Mouse (Mus musculus) T-helper 2 cell (primary cell): Measurements from ENCODE around the gene Tekt3.

Experiments
- in situ Hi-C: fragments of 300-600 bp; cut with MboI, MseI; formaldehyde crosslinking; loops from one replicate; pipeline ENCODE4 v1.15.1; 2025; ENCODE audit warnings: high pct_unique_total_duplicates

Tekt3 gene

GRCm38 (mm10) chr11:63059911-63060310 is 1.5 kb upstream of the Tekt3 start:
- in situ Hi-C loops: no loop called here

- in situ Hi-C loops: no loop called here
Observed at GRCm38 (mm10) chr11:63066526-63066925, 5.1 kb downstream of the Tekt3 start.

- in situ Hi-C loops: no loop called here
Observed at GRCm38 (mm10) chr11:63070081-63070480, 8.6 kb downstream of the Tekt3 start.

- in situ Hi-C loops: no loop called here
Observed at GRCm38 (mm10) chr11:63084536-63084935, 23.1 kb downstream of the Tekt3 start.

GRCm38 (mm10) chr11:63088672-63089071 is 27.2 kb downstream of the Tekt3 start:
- in situ Hi-C loops: no loop called here

GRCm38 (mm10) chr11:63090210-63090609 is 28.8 kb downstream of the Tekt3 start:
- in situ Hi-C loops: no loop called here

- in situ Hi-C loops: no loop called here
Observed at GRCm38 (mm10) chr11:63090986-63091385, 29.5 kb downstream of the Tekt3 start.

- in situ Hi-C loops: no loop called here
Observed at GRCm38 (mm10) chr11:63092271-63092670, 30.8 kb downstream of the Tekt3 start.

- in situ Hi-C loops: no loop called here
Observed at GRCm38 (mm10) chr11:63093601-63094000, 32.1 kb downstream of the Tekt3 start.

GRCm38 (mm10) chr11:63094496-63094895 is 33.0 kb downstream of the Tekt3 start:
- in situ Hi-C loops: no loop called here

- in situ Hi-C loops: no loop called here
Observed at GRCm38 (mm10) chr11:63098016-63098415, 36.6 kb downstream of the Tekt3 start.

- in situ Hi-C loops: no loop called here
Observed at GRCm38 (mm10) chr11:63099390-63099789, 37.9 kb downstream of the Tekt3 start.

GRCm38 (mm10) chr11:63103256-63103655 is 41.8 kb downstream of the Tekt3 start:
- in situ Hi-C loops: no loop called here

- in situ Hi-C loops: no loop called here
Observed at GRCm38 (mm10) chr11:63104026-63104425, 42.6 kb downstream of the Tekt3 start.

- in situ Hi-C loops: no loop called here
Observed at GRCm38 (mm10) chr11:63109230-63109775, 47.8 kb downstream of the Tekt3 start.

GRCm38 (mm10) chr11:63110329-63110728 is 48.9 kb downstream of the Tekt3 start:
- in situ Hi-C loops: no loop called here

GRCm38 (mm10) chr11:63114807-63115641 is 53.6 kb downstream of the Tekt3 start:
- in situ Hi-C loops: no loop called here

GRCm38 (mm10) chr11:63116652-63117051 is 55.2 kb downstream of the Tekt3 start:
- in situ Hi-C loops: no loop called here

- in situ Hi-C loops: no loop called here
Observed at GRCm38 (mm10) chr11:63117266-63117665, 55.8 kb downstream of the Tekt3 start.

GRCm38 (mm10) chr11:63119791-63120190 is 58.3 kb downstream of the Tekt3 start:
- in situ Hi-C loops: no loop called here

- in situ Hi-C loops: no loop called here
Observed at GRCm38 (mm10) chr11:63122249-63122648, 60.8 kb downstream of the Tekt3 start.

- in situ Hi-C loops: no loop called here
Observed at GRCm38 (mm10) chr11:63122776-63123350, 61.4 kb downstream of the Tekt3 start.

- in situ Hi-C loops: no loop called here
Observed at GRCm38 (mm10) chr11:63124316-63124715, 62.9 kb downstream of the Tekt3 start.
